Mouse (Mus musculus) monocyte, adult 59 days (primary cell): ENCODE data around the gene Hist2h2be. TPM values are rescaled to one million over a fixed set of nuclear protein-coding genes. Genes with fewer than 3 reads are reported as not detected.

Source experiments
- total RNA-seq, 2 experiments: library from RNA; stranded (reverse); gene quantifications; one replicate each; pipeline ENCODE4 v1.2.4; 2023

Hist2h2be gene
- 1 to 10 TPM; 3.4 to 4.3 TPM for total RNA-seq

DNA sequence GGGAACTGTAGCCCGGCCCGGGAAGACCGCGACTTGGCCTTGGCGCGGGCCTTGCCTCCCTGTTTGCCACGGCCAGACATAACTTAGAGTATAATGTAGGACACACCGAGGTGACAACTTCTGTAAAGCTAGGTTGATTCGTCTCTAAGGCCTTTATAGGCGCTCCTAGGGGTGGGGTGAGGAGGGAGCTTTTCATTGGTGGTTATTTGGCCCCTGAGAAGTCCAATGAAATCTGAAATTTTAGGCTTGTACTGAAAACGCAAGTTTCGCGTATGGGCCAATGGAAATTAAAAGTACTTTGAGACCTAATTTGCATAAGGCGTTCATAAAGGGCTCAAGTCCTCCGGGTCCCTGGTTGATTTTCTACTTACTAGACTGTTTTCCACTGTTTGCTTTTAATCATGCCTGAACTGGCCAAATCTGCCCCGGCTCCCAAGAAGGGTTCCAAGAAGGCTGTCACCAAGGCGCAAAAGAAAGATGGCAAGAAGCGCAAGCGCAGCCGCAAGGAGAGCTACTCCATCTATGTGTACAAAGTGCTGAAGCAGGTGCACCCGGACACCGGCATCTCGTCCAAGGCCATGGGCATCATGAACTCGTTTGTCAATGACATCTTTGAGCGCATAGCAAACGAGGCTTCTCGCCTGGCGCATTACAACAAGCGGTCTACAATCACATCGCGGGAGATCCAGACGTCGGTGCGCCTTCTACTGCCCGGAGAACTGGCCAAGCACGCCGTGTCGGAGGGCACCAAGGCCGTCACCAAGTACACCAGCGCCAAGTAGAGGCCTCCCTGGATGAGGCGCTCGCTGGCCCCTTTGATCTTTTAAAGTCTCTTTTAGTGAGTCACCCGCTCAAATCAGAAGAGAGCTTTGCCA is at the start of gene Hist2h2be, which contains the start of gene Hist2h2ac:
TSS of gene Hist2h2be (plus strand) at position 355 of the 875 bp plus-strand sequence.
TSS of gene Hist2h2ac (minus strand) at position 116 of the 875 bp plus-strand sequence.

DNA sequence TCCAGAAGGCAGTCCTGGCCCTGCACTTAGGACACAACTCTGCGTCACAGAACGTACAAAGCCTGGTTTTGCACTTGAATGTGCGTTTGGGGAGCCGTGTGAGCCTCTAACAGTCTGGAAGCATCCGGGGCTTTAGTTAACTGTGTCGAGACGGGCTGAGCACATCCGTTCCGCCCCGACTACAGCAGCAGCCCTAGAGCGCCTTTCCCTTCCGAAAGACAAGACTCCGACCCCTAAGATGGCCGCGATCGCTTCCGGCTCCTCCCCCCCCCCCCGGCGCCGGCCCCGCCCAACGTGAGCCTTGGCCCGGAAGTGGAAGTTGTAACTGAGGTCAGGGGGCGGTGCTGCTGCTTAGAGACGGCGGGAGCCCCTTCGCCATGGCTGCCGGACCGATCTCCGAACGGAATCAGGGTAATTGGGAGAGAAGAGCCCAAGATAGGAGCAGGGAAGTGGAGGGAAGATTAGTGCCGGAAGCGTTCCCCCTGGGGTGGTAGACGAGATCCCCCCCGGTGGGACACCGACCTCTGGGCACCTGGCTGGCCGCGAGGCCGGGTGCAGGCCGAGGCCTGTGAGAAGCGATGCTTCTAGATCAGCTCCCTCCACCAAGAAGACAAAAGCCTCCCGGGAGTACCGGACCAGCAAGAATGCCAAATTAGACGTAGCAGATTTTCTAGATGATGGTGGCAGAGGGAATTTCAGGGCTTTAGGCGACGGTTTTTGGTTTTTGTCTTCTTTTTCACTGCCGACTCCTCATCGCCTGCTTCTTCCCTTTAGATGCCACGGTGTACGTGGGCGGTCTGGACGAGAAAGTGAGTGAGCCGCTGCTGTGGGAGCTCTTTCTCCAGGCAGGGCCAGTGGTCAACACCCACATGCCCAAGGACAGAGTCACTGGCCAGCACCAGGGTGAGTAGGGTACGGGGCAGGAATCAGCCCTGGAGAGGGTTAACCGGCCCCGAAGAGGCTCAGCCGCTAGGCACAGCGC is 48.4 kb upstream of the Hist2h2be start, which contains the start of gene Sf3b4:
TSS of gene Sf3b4 (plus strand) at position 136 of the 982 bp plus-strand sequence.

DNA sequence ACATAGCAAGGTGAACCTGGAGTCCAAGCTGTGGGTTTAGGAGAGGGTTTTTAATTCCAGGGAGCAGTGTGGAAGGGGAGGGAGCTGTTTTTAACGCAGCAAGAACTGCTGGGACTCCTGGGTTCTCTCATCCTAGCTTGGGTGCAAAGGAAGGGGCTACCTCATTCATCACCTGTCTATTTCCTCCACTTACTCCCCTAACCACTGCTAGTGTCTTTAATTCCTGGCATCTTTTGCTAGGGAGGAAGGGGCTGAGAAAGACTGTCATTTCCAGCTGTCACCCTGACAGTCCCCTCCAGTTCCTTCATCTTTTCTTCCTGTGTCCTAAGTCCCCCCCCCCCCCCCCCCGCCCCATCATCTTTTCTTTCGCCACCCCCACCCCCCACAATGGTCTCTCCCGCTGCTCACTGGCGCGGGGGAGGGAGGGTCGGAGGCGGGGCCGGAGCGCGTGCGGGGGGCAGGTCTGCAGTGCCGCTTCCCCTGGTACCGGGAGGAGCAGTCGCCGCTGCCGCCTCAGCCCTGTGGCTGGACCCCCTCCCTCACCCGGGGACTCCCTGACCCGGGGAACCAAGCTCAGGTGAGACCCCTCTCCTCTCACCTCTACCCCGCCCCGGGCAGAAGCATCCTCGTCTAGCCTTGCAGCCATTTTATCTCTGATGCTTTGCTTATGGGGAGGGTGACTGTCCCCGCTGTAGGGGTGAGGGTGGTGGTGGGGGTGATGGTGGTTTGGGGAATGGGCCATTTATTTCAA is 40.0 kb upstream of the Hist2h2be start, which contains the start of gene Sv2a:
TSS of gene Sv2a (plus strand) at position 425 of the 751 bp plus-strand sequence.

DNA sequence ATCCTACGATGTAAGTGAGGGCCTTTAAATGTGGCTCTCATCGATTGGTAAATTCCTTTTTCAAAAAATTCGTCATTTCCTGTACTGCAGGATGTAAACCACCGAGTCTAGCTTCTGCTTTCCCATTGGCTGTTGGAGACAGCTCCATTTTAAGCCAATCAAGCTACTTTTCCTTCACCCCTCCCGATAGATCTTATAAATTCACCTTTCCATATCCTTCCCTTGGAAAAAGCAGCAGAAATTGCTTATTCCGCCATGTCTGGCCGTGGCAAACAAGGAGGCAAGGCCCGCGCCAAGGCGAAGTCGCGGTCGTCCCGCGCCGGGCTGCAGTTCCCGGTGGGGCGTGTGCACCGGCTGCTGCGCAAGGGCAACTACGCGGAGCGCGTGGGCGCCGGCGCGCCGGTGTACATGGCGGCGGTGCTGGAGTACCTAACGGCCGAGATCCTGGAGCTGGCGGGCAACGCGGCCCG is 1.2 kb upstream of the Hist2h2be start, which contains the start of the genes Bola1 and Hist2h2ab:
TSS of gene Bola1 (minus strand) at position 49 of the 470 bp plus-strand sequence.
TSS of gene Hist2h2ab (plus strand) at position 205 of the 470 bp plus-strand sequence.

DNA sequence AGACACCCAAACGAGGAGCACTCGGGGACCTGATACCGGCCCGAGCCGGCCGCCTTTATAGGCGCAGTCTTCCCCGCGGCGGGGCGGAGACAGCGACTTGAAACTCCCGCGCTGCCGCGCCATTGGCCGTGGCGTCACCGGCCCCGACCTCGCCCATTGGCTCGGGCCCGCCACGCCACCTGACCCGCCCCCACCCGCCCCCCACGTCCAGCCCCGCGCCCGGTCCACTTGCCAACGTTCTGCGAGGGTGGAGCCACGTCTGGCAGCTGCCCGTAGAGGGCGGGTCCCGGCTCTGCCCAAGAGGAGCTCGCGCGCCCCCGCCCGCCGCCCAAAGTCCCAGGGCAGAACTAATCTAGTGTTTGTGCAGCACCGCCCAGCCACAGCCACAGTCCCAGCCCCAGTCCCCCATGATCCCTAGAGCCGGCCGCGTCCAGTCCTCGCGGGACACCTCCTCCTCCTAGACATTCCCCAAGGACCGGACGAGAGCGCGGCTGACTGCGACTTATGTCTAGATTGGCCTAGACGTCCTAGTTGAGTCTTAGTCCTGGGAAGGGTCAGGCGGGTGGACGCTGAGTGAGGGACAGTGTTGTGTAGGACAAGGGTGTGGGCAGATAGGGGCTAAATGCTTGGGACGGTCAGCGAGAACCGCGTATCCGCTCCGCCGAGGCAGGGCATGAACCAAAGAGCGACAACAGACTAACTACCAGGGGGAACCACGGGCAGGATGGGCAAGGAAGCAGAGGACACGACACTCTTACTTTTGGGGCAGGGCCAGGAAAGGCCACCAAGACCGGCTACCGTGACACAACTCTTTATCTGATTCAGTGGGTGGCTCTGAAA is 18.3 kb downstream of the Hist2h2be start, which contains the start of gene Hist2h3c2:
TSS of gene Hist2h3c2 (minus strand) at position 174 of the 840 bp plus-strand sequence.

DNA sequence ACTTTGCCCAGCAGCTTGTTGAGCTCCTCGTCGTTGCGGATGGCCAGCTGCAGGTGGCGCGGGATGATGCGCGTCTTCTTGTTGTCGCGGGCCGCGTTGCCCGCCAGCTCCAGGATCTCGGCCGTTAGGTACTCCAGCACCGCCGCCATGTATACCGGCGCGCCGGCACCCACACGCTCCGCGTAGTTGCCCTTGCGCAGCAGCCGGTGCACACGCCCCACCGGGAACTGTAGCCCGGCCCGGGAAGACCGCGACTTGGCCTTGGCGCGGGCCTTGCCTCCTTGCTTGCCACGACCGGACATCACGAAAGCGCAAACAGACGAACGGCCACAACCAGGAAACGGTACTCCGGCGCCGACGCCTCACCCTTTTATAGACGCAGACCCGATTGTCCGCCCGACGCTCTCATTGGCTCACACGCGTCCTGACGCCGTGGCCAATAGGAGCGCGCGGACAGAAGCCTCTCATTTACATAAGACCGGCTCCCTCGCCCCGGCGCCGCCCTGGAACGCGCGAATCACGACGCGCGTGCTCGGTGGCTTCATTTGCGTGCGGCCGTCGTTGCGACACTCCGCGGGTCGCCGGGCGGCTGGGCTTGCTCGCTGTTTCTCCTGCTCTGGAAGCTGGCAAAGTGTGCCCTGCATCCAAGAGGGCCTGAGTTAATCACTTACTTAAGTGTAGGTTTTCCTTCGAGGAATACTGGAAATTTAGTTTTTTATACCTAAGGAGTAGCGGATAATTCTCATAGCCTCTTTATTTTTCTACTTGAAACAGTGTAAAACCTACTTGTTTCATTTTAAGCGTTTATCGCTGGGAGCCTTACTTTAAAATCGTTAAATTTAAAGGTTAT is 19.3 kb downstream of the Hist2h2be start, which contains the start of gene Hist2h2aa2:
TSS of gene Hist2h2aa2 (minus strand) at position 328 of the 850 bp plus-strand sequence.

DNA sequence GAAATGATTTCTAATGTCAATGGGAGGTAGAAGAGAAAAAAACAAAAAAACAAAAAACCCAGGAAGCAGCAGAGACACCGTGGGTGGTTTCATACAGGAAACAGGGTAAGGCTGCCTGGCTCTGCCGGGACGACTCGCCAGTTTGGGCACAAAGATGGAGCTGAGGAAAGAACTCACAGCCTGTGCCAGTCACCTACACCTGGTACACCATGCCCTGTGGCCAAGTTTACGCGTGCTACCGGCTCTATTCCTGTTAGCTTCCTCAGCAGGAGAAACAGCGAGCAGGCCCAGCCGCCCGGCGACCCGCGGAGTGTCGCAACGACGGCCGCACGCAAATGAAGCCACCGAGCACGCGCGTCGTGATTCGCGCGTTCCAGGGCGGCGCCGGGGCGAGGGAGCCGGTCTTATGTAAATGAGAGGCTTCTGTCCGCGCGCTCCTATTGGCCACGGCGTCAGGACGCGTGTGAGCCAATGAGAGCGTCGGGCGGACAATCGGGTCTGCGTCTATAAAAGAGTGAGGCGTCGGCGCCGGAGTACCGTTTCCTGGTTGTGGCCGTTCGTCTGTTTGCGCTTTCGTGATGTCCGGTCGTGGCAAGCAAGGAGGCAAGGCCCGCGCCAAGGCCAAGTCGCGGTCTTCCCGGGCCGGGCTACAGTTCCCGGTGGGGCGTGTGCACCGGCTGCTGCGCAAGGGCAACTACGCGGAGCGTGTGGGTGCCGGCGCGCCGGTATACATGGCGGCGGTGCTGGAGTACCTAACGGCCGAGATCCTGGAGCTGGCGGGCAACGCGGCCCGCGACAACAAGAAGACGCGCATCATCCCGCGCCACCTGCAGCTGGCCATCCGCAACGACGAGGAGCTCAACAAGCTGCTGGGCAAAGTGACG is 24.3 kb downstream of the Hist2h2be start, which contains the start of gene Hist2h2aa1:
TSS of gene Hist2h2aa1 (plus strand) at position 495 of the 884 bp plus-strand sequence.

DNA sequence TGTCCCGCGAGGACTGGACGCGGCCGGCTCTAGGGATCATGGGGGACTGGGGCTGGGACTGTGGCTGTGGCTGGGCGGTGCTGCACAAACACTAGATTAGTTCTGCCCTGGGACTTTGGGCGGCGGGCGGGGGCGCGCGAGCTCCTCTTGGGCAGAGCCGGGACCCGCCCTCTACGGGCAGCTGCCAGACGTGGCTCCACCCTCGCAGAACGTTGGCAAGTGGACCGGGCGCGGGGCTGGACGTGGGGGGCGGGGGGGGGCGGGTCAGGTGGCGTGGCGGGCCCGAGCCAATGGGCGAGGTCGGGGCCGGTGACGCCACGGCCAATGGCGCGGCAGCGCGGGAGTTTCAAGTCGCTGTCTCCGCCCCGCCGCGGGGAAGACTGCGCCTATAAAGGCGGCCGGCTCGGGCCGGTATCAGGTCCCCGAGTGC is 25.5 kb downstream of the Hist2h2be start, which contains the start of gene Hist2h3c1:
TSS of gene Hist2h3c1 (plus strand) at position 259 of the 430 bp plus-strand sequence.

DNA sequence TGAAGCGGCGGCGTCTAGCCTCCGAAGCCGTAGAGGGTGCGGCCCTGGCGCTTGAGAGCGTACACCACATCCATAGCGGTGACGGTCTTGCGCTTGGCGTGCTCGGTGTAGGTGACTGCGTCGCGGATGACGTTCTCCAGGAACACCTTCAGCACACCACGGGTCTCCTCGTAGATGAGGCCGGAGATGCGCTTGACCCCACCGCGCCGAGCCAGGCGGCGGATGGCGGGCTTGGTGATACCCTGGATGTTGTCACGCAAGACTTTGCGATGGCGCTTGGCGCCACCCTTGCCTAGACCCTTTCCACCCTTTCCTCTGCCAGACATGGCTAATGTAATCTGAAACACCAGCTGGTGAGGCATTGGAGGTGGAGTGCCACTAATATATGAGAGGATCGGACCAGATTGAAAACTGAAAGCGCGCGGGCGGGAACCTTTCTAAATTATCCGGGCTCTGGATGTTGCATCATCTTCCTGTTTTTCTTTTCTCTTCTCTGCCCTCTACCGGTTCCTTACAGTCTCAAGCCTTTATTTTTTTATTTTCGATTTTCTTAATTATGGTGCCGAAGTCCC is 42.1 kb downstream of the Hist2h2be start, which contains the start of gene Hist2h4:
TSS of gene Hist2h4 (minus strand) at position 333 of the 572 bp plus-strand sequence.

DNA sequence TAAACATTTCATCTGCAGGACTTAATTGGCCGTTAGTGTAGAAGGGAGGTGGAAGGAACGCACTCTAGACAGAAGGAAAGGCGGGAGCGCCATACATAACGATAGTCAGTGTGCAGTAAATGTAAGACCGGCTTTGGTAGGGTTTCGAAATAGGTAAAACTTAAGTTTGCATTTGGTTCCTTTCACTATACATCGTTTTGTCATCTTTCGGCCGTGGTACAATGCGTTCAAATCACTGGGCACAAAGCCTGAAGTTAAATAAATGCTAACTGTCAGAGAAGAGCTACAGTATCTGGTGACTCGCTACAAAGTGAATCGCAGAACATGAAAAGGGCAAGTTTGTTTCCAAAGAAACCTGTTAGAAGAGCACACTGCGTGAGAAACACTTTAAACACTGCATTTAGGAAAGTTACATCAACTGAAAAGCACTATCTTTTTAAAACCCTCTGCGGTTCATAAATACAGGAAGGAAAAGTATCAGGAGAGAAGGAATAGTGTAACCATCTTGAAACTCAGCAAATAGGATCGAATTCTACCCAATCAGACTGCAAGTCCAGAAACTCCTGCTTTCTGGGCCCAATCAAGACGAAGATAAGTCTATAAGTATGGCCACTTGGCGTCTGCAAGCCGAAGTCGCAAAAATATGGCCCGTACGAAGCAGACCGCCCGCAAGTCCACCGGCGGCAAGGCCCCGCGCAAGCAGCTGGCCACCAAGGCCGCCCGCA is 47.3 kb downstream of the Hist2h2be start, which contains the start of gene Hist2h3b:
TSS of gene Hist2h3b (plus strand) at position 604 of the 725 bp plus-strand sequence.

DNA sequence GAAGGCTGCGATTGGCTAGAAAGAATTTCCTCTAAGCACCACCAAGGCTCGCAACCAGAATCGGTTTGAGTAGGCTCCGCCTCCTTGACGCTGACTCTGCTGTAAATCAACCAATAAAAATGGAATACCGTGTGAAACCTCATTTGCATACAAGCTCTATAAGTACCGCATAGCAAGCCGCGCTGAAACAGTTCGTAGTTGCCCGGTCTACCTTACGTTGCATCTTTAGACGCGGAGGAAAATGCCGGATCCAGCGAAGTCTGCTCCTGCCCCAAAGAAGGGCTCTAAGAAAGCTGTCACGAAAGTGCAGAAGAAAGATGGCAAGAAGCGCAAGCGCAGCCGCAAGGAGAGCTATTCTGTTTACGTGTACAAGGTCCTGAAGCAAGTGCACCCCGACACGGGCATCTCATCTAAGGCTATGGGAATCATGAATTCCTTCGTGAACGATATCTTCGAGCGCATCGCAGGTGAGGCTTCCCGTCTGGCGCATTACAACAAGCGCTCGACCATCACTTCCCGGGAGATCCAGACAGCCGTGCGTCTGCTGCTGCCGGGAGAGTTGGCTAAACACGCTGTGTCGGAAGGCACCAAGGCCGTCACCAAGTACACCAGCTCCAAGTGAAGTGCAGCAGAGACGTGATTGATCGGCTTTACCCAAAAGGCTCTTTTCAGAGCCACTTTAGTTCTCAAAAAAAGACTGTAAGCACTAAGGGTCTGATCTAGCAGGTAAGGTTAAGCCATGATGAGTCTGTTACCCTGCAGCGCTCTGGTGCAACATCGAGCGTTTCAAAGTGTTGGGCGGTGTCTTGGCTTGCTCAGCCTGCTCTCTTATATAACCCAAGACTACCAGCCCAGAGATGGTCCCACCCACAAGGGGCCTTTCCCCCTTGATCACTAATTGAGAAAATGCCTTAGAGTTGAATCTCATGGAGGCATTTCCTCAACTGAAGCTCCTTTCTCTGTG is 48.9 kb downstream of the Hist2h2be start, which contains the start of gene Hist2h2bb:
TSS of gene Hist2h2bb (plus strand) at position 242 of the 964 bp plus-strand sequence.

